Mouse (Mus musculus) liver, embryonic 11.5 days (tissue): ENCODE data around the gene Plekhh2. TPM values are rescaled to one million over a fixed set of nuclear protein-coding genes. Genes with fewer than 3 reads are reported as not detected.

Source experiments
- ATAC-seq: fragments of 200-750 bp; cut with Nextera tagmentation; replicated peaks from 2 replicates; pipeline ENCODE4 v1.8.0; 2017; ENCODE audit warnings: moderate number of reproducible peaks, mild to moderate bottlenecking, moderate TSS enrichment, moderate library complexity; ENCODE audit not compliant: low FRiP score
- DNase-seq: peaks from one replicate; pipeline ENCODE4 v3.0.0-alpha.2; 2017; ENCODE audit warnings: low spot score
- H3K27ac ChIP-seq: fragments of 300-500 bp; sonication (generic); 2 replicates; pipeline ENCODE4 v1.5.1; 2014; ENCODE audit warnings: mild to moderate bottlenecking, low read depth, low read length, control low read depth
- H3K27me3 ChIP-seq: fragments of 300-500 bp; sonication (generic); replicated peaks from 2 replicates; pipeline ENCODE4 v1.6.1; 2014; ENCODE audit warnings: low read length, mixed read lengths; ENCODE audit not compliant: control insufficient read depth, insufficient read depth
- H3K36me3 ChIP-seq: fragments of 300-500 bp; sonication (generic); 2 replicates; pipeline ENCODE4 v1.6.1; 2014; ENCODE audit warnings: mild to moderate bottlenecking, low read length, moderate library complexity, mixed read lengths; ENCODE audit not compliant: control insufficient read depth, insufficient read depth
- H3K4me1 ChIP-seq: fragments of 300-500 bp; sonication (generic); replicated peaks from 2 replicates; pipeline ENCODE4 v1.6.1; 2014; ENCODE audit warnings: low read length, mixed read lengths; ENCODE audit not compliant: control insufficient read depth, insufficient read depth
- H3K4me2 ChIP-seq: fragments of 300-500 bp; sonication (generic); 2 replicates; pipeline ENCODE4 v1.6.1; 2014; ENCODE audit warnings: mild to moderate bottlenecking, control low read depth, moderate library complexity
- H3K4me3 ChIP-seq: fragments of 300-500 bp; sonication (generic); 2 replicates; pipeline ENCODE4 v1.5.1; 2014; ENCODE audit warnings: low read depth, low read length, control low read depth
- H3K9ac ChIP-seq: fragments of 300-500 bp; sonication (generic); 2 replicates; pipeline ENCODE4 v1.6.1; 2014; ENCODE audit warnings: low read depth, low read length, control low read depth
- H3K9me3 ChIP-seq: fragments of 300-500 bp; sonication (generic); 2 replicates; pipeline ENCODE4 v1.6.1; 2016; ENCODE audit warnings: low read length, inconsistent platforms, mixed read lengths; ENCODE audit not compliant: control insufficient read depth
- WGBS: fragments of 180-500 bp; shearing (Covaris S2); extraction: QIAGEN DNeasy Blood & Tissue Kit; methylation state at CpG from one replicate; pipeline ENCODE4 v1.1.7; 2014; 5-methylcytosine and 5-hydroxymethylcytosine counted together
- polyA plus RNA-seq: library from polyadenylated mRNA; unstranded; fragments of >200 nt; fragmentation: Nextera tagmentation; extraction: Ambion mirVana; gene quantifications from 2 replicates; pipeline ENCODE4 v1.2.1, GENCODE M21; 2014

Plekhh2 gene
- polyA plus RNA-seq, 1 experiment from 2014 or later: 2.4 TPM

DNA sequence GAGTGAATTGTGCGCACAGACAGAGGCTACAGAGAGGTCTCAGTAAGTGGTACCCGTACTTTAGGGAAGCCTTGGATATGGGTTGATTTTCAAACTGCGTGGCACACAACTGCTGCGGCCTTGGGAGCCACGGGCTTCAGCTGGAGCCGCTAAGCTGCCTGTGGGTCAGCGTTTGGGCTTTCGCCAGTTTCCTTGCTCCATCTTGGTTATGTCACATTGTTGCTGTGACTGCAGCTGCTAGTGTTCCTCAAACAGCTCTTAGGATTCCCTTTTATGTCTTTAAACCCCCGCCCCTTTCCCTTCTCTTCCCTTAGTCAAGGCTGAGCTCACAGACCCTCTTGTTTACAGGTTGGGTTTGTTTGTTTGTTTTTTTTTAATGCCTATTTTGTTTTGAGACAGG, 61.6 kb downstream of the Plekhh2 start:
- Histone ChIP-seq H3K4me1 (no peaks in the 10 kb centered on the region), H3K9ac (no peak overlapping the region), H3K36me3 (no peaks in the 10 kb centered on the region), H3K9me3 (no peaks in the 10 kb centered on the region), H3K4me3 (no peak overlapping the region), H3K27me3 (no peaks in the 10 kb centered on the region), H3K4me2 (no peak overlapping the region), H3K27ac (no peak overlapping the region)
- WGBS: 84% methylated on average over 9 of the region's 9 CpGs
- DNase-seq: no peak
- ATAC-seq: no peak

DNA sequence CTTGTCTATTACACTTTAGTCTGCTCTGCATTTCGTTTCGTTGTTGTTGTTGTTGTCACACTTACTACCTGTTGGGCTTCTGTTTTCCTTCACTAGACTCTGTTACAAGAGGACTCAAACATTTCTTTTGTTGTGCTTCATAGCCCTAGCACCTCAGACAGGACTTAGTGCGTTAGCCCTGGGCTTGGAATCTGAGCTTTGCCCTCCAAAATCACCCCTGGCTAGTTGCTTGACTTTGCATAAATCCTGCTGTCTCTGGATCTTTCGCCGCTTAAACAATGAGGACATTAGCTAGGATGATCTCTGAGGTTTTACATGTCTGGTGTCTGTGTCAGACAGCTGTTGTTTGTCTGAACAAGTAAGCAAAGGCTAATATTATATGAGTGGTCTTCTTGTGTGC, 62.2 kb downstream of the Plekhh2 start:
- DNase-seq (no peak), ATAC-seq (no peak)
- Histone ChIP-seq H3K4me2 (no peak overlapping the region), H3K4me3 (no peak overlapping the region), H3K4me1 (no peaks in the 10 kb centered on the region), H3K36me3 (no peaks in the 10 kb centered on the region), H3K27ac (no peak overlapping the region), H3K9ac (no peak overlapping the region), H3K27me3 (no peaks in the 10 kb centered on the region), H3K9me3 (no peaks in the 10 kb centered on the region)
- WGBS: 78% methylated on average over 5 of the region's 5 CpGs

GRCm38 (mm10) chr17:84575108-84575507, 63.4 kb downstream of the Plekhh2 start:
- ATAC-seq: no peak
- no peak overlapping the region for H3K4me2 ChIP-seq
- no peak overlapping the region for H3K9ac ChIP-seq
- H3K36me3 ChIP-seq: no peaks in the 10 kb centered on the region
- no peaks in the 10 kb centered on the region for H3K27me3 ChIP-seq
- no peak for DNase-seq
- no peaks in the 10 kb centered on the region for H3K4me1 ChIP-seq
- H3K9me3 ChIP-seq: no peaks in the 10 kb centered on the region
- no peak overlapping the region for H3K27ac ChIP-seq
- no peak overlapping the region for H3K4me3 ChIP-seq
- 84% methylated on average over 5 of the region's 5 CpGs for WGBS

DNA sequence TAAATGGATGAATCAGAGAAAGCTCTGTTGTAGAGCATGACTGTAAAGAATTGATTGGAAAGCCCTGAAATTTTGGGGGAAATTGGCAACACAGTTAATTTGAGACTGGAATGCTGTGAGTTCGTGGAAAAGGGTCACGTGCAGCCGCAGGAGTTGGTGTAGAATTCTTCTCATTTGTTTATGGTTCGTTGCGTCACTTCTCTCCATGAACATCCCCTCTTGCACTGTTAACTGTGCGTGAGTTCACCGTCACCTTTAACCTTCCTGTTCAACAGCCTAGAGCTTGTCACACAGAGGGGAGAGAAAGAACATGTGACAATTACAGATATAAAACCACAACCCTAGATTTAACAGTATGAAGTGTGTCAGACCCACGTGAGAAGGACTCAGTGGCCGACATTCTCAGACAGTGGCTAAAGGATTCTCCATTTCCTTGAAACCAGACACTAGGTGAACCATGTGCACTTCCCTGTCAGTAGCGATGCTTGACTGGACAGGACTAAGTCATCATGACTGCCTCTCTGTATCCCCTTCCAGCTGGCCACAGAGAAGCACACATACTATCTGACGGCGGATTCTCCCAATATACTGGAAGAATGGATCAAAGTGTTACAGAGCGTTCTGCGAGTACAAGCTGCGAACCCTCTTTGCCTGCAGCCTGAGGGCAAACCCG, 65.1 kb downstream of the Plekhh2 start:
- 73% methylated on average over 16 of the region's 16 CpGs for WGBS
- ATAC-seq: no peak

GRCm38 (mm10) chr17:84579249-84579648, 67.6 kb downstream of the Plekhh2 start:
- WGBS: 58% methylated on average over 8 of the region's 8 CpGs
- no peak overlapping the region for H3K27ac ChIP-seq
- ATAC-seq (no peak), DNase-seq (no peak)
- no peak overlapping the region for H3K9ac ChIP-seq
- no peak overlapping the region for H3K4me3 ChIP-seq
- no peaks in the 10 kb centered on the region for H3K36me3 ChIP-seq
- no peaks in the 10 kb centered on the region for H3K27me3 ChIP-seq
- H3K4me1 ChIP-seq: no peaks in the 10 kb centered on the region
- no peaks in the 10 kb centered on the region for H3K9me3 ChIP-seq
- H3K4me2 ChIP-seq: no peak overlapping the region

More for the DNA sequence above, 65.1 kb downstream of the Plekhh2 start:
- Histone ChIP-seq H3K27ac (no peak overlapping the region), H3K4me1 (no peaks in the 10 kb centered on the region), H3K27me3 (no peaks in the 10 kb centered on the region), H3K4me2 (no peak overlapping the region), H3K4me3 (no peak overlapping the region), H3K9me3 (no peaks in the 10 kb centered on the region), H3K9ac (no peak overlapping the region), H3K36me3 (no peaks in the 10 kb centered on the region)
- no peak for DNase-seq

DNA sequence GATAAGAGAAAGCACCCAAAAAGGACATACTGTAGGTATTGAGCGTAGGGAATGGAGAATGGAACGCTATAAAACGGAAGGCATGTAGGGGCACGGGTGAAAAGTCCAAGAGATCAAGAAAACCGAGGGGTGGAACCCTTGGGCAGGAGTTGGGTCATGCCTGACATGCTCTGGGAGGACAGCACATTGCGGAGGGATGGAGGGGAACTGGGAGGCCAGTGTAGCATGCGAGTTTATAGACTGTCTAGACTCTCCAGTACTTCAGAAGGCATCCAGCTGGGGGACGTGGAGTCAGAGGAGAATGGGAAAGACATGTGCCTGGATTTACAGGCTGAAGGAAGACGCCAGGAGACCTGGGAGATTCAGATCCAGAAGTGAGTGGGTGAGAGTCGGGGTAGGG, 68.1 kb downstream of the Plekhh2 start:
- H3K27me3 ChIP-seq: no peaks in the 10 kb centered on the region
- DNase-seq: no peak
- H3K4me2 ChIP-seq: no peak overlapping the region
- WGBS: 80% methylated on average over 10 of the region's 10 CpGs
- no peak overlapping the region for H3K4me3 ChIP-seq
- H3K27ac ChIP-seq: no peak overlapping the region
- no peak for ATAC-seq
- no peaks in the 10 kb centered on the region for H3K9me3 ChIP-seq
- no peaks in the 10 kb centered on the region for H3K36me3 ChIP-seq
- H3K9ac ChIP-seq: no peak overlapping the region
- H3K4me1 ChIP-seq: no peaks in the 10 kb centered on the region

DNA sequence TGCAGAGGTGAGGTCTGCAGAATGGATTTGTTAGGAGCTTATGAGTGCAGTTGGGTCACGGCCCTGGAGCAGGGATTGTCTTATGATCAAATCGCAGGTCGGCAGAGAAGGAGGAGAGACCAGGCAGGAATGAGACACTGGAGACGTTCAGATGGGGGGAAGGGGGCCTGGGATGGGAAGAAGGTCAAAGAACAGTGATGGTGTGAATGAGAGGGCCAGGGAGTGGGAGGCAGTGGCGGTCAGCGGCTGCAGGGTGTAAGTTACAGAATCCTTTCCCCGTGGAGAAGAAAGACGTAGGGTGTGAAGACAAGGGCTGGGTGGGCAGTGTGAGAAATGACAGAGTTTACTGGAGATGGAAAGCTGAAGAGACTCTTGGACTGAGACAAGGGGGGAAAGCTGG, 69.1 kb downstream of the Plekhh2 start:
- H3K27me3 ChIP-seq: no peaks in the 10 kb centered on the region
- H3K4me1 ChIP-seq: no peaks in the 10 kb centered on the region
- no peak overlapping the region for H3K4me2 ChIP-seq
- no peaks in the 10 kb centered on the region for H3K36me3 ChIP-seq
- H3K9ac ChIP-seq: no peak overlapping the region
- H3K27ac ChIP-seq: no peak overlapping the region
- no peak for DNase-seq
- 61% methylated on average over 8 of the region's 8 CpGs for WGBS
- H3K4me3 ChIP-seq: no peak overlapping the region
- no peaks in the 10 kb centered on the region for H3K9me3 ChIP-seq
- no peak for ATAC-seq

- H3K4me1 ChIP-seq: no peaks in the 10 kb centered on the region
- no peak overlapping the region for H3K4me3 ChIP-seq
- ATAC-seq (no peak), DNase-seq (no peak)
- H3K27me3 ChIP-seq: no peaks in the 10 kb centered on the region
- H3K9me3 ChIP-seq: no peaks in the 10 kb centered on the region
- H3K9ac ChIP-seq: no peak overlapping the region
- no peak overlapping the region for H3K27ac ChIP-seq
- H3K36me3 ChIP-seq: no peaks in the 10 kb centered on the region
- WGBS: 80% methylated on average over 8 of the region's 8 CpGs
- H3K4me2 ChIP-seq: no peak overlapping the region
Measured at GRCm38 (mm10) chr17:84581740-84582414, 70.2 kb downstream of the Plekhh2 start.

DNA sequence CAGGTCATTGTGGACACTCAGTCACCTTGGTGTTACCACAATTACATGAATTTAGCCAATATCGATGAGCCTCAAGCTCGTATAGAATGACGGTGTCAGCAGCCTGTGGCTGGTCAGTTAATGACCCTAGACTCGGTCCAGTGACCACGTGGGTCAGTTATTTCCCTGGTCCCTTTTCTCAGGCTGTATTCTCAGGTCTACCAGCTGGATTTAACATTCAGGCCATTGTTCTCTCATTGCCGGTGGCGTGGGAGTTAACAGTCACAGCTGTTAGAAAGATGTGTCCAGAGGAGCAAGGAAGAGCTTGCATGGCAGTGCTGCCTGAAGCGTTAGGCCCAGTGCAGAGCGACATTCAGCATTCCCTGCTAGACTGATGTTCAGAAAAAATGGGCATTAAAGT, 72.4 kb downstream of the Plekhh2 start:
- no peaks in the 10 kb centered on the region for H3K9me3 ChIP-seq
- H3K36me3 ChIP-seq: no peaks in the 10 kb centered on the region
- no peaks in the 10 kb centered on the region for H3K27me3 ChIP-seq
- H3K4me2 ChIP-seq: no peak overlapping the region
- no peak overlapping the region for H3K9ac ChIP-seq
- no peak overlapping the region for H3K27ac ChIP-seq
- DNase-seq (no peak), ATAC-seq (no peak)
- H3K4me1 ChIP-seq: no peaks in the 10 kb centered on the region
- H3K4me3 ChIP-seq: no peak overlapping the region
- WGBS: 80% methylated on average over 9 of the region's 9 CpGs
